Mouse (Mus musculus) liver, embryonic 16.5 days (tissue): ENCODE data around the gene Ppp1r8. TPM values are rescaled to one million over a fixed set of nuclear protein-coding genes. Genes with fewer than 3 reads are reported as not detected.

ENCODE experiments used
- ATAC-seq: fragments of 200-750 bp; cut with Nextera tagmentation; 2 replicates; pipeline ENCODE4 v1.8.0; 2017; ENCODE audit warnings: low read depth, mild to moderate bottlenecking, moderate number of reproducible peaks, moderate library complexity
- H3K27ac ChIP-seq: fragments of 300-500 bp; sonication (generic); 2 replicates; pipeline ENCODE4 v1.5.1; 2014; ENCODE audit warnings: mild to moderate bottlenecking, low read length
- H3K27me3 ChIP-seq: fragments of 300-500 bp; sonication (generic); 2 replicates; pipeline ENCODE4 v1.6.1; 2014; ENCODE audit warnings: low read depth, low read length, mixed read lengths; ENCODE audit not compliant: control insufficient read depth, insufficient read depth
- H3K36me3 ChIP-seq: fragments of 300-500 bp; sonication (generic); 2 replicates; pipeline ENCODE4 v1.6.1; 2014; ENCODE audit warnings: mild to moderate bottlenecking; ENCODE audit not compliant: control insufficient read depth, insufficient read depth
- H3K4me1 ChIP-seq: fragments of 300-500 bp; sonication (generic); 2 replicates; pipeline ENCODE4 v1.6.1; 2014; ENCODE audit warnings: low read depth, low read length, mixed read lengths; ENCODE audit not compliant: control insufficient read depth
- H3K4me2 ChIP-seq: fragments of 300-500 bp; sonication (generic); 2 replicates; pipeline ENCODE4 v1.6.1; 2014; ENCODE audit warnings: low read depth, low read length, mixed read lengths
- H3K4me3 ChIP-seq: fragments of 300-500 bp; sonication (generic); 2 replicates; pipeline ENCODE4 v1.5.1; 2014; ENCODE audit warnings: low read depth, mild to moderate bottlenecking, low read length
- H3K9ac ChIP-seq: fragments of 300-500 bp; sonication (generic); 2 replicates; pipeline ENCODE4 v1.6.1; 2014; ENCODE audit warnings: low read depth, low read length
- H3K9me3 ChIP-seq: fragments of 300-500 bp; sonication (generic); replicated peaks from 2 replicates; pipeline ENCODE4 v1.6.1; 2016; ENCODE audit warnings: low read length; ENCODE audit not compliant: control insufficient read depth
- WGBS: fragments of 180-500 bp; shearing (Covaris S2); extraction: QIAGEN DNeasy Blood & Tissue Kit; methylation state at CpG from one replicate; pipeline ENCODE4 v1.1.7; 2014; ENCODE audit not compliant: insufficient replicate concordance; 5-methylcytosine and 5-hydroxymethylcytosine counted together
- polyA plus RNA-seq: library from polyadenylated mRNA; unstranded; fragments of >200 nt; fragmentation: Nextera tagmentation; extraction: Ambion mirVana; gene quantifications from 2 replicates; pipeline ENCODE4 v1.2.1, GENCODE M21; 2015

Gene Ppp1r8
- polyA plus RNA-seq, 1 experiment from 2014 or later, result 21.6 TPM

- H3K27me3 ChIP-seq, result no peaks in the 10 kb centered on the region
- no peaks in the 10 kb centered on the region for H3K4me1 ChIP-seq
- 47% methylated on average over 7 of the region's 7 CpGs for WGBS
- H3K4me2 ChIP-seq, result no peak overlapping the region; the same call in 1 of the 2 replicates
- no peak overlapping the region for H3K9ac ChIP-seq
- H3K36me3 ChIP-seq, result no peaks in the 10 kb centered on the region
- no peak for ATAC-seq
- no peak overlapping the region for H3K4me3 ChIP-seq
- peak overlapping the region; percentile 70 for H3K27ac ChIP-seq
- peaks cover 2% of the 10 kb centered on the region for H3K9me3 ChIP-seq
These were observed 26.6 kb downstream of the Ppp1r8 start for GRCm38 (mm10) chr4:132816404-132816803.

- WGBS, result 50% methylated on average over 5 of the region's 5 CpGs
- peaks cover 4% of the 10 kb centered on the region for H3K9me3 ChIP-seq
- H3K9ac ChIP-seq, result no peak overlapping the region
- no peaks in the 10 kb centered on the region for H3K4me1 ChIP-seq
- no peak overlapping the region for H3K27ac ChIP-seq
- H3K27me3 ChIP-seq, result no peaks in the 10 kb centered on the region
- H3K4me2 ChIP-seq, result no peak overlapping the region
- no peak overlapping the region for H3K4me3 ChIP-seq
- no peak for ATAC-seq
- H3K36me3 ChIP-seq, result no peaks in the 10 kb centered on the region
These were observed 33.3 kb downstream of the Ppp1r8 start for GRCm38 (mm10) chr4:132809621-132810020.

DNA sequence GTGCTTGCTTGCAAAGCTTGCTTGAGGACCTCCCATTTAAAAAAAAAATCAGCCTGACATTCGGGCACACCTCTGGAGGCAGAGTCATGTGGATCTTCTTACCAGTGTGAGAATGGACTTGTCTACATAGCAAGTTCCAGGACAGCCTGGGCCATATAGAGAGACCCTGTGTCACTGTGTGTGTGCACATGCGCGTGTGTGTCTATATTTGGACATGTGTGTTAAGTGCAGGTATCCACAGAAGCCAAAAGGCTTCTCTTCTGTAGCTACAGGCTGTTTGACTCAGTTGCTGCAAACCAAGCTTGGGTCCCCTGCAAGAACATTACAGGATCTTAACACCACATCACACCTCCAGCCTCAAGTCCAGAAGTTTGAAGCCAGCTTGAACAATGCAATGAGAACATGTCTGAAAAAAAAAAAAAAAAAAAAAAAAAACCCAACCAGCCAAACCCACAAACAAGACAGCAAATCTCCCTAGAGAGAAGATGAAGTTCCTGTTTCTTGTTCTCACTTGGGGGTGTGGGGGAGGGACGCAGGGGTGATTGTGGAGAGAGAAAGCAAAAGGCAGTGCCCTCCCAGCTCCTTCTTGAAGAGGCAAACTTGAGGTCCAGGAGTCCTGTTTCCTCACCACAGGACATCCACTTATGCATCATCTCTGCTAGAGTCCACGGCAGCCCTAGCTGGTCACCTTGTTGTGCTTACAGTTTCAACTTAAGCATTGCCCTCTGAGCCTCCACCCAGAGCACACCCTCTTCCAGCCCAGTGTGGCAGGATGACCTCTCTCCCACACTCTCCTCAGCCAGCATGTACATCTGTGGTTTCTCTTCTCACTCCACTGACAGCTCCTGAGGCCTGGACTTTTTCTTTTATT lies 35.0 kb downstream of the Ppp1r8 start:
- Histone ChIP-seq H3K4me2 (no peak overlapping the region), H3K27ac (peak overlapping the region; percentile 49; the same call in 1 of the 2 replicates), H3K9ac (no peak overlapping the region), H3K4me3 (no peak overlapping the region), H3K9me3 (peaks cover 4% of the 10 kb centered on the region), H3K27me3 (no peaks in the 10 kb centered on the region), H3K4me1 (no peaks in the 10 kb centered on the region; the same call in 1 of the 2 replicates), H3K36me3 (no peaks in the 10 kb centered on the region)
- ATAC-seq, result no peak
- 25% methylated on average over 5 of the region's 5 CpGs for WGBS

DNA sequence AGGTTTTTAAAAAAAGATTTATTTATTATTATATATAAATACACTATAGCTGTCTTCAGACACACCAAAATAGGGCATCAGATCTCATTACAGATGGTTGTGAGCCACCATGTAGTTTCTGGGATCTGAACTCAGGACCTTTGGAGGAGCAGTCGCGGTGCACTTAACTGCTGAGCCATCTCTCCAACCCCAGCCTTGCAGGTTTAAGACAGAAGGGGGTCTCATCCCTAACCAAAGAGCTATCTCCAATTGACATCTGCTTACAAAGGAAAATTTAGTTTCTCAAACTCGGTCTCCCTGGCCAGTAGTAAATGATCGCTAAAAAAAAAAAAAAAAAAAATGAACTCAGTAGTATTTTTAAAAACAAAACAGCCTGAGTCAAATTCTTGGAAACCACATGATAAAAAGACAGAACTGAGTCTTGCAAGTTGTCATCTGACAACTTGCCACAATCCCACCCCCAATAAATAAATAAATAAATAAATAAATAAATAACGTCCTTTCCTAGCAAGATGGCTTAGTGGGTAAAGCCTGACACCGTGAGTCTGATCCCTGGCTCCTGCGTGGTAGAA lies 36.3 kb downstream of the Ppp1r8 start:
- Histone ChIP-seq H3K27ac (no peak overlapping the region), H3K9ac (no peak overlapping the region), H3K4me2 (no peak overlapping the region), H3K4me1 (peaks cover 8% of the 10 kb centered on the region), H3K27me3 (no peaks in the 10 kb centered on the region), H3K4me3 (no peak overlapping the region), H3K9me3 (peaks cover 4% of the 10 kb centered on the region), H3K36me3 (no peaks in the 10 kb centered on the region)
- 70% methylated on average over 7 of the region's 7 CpGs for WGBS
- no peak for ATAC-seq

DNA sequence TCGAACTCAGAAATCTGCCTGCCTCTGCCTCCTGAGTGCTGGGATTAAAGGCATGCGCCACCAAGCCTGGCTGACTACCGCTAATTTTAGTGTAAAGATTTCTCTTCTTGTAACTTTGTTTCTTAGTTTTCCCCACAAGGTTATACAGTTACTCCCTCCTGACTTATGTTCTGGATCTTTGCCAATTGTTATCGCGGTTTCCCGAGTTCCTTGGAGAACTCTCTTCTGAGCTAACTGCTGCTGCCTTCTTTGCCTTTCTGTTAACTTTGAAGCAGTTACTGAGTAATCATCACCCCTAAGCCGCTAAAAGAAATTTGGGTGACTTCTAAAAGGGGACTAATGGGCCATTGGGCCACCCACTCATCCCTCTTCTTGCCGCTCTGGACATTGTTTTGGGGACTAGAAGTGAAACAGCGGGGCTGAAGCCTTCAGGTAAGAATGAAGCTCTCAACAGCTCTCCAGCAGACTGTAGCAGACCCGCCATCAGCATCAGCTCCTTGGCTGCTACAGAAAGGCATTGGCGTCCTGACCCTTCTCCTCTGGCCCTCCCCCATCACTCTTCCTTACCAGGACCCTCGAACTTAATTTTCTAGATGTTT lies 37.3 kb downstream of the Ppp1r8 start:
- H3K4me2 ChIP-seq, result no peak overlapping the region
- no peaks in the 10 kb centered on the region for H3K9me3 ChIP-seq
- H3K27me3 ChIP-seq, result no peaks in the 10 kb centered on the region
- no peak overlapping the region for H3K4me3 ChIP-seq
- 71% methylated on average over 12 of the region's 12 CpGs for whole genome bisulfite sequencing
- peaks cover 13% of the 10 kb centered on the region for H3K4me1 ChIP-seq
- H3K27ac ChIP-seq, result no peak overlapping the region
- no peak for ATAC-seq
- no peaks in the 10 kb centered on the region for H3K36me3 ChIP-seq
- no peak overlapping the region for H3K9ac ChIP-seq

DNA sequence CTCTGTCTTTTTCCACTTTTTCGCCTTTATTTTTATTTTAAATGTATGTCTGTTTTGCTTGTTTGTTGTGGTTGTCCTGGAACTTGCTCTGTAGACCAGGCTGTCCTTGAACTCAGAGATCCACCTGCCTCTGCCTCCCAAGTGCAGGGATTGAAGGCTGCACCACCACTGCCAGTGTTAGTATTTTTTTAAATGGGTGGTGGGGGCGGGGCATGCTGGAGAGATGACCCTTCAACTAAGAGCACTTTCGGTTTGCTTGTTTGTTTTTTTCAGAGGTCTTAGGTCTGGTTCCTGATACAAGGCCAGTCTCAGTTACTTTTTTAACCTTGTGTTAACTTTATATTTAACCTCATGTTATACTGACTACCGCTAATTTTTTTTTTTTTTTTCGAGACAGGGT lies 37.8 kb downstream of the Ppp1r8 start:
- H3K4me1 ChIP-seq, result peaks cover 13% of the 10 kb centered on the region
- no peak overlapping the region for H3K4me3 ChIP-seq
- no peak overlapping the region for H3K4me2 ChIP-seq
- no peaks in the 10 kb centered on the region for H3K27me3 ChIP-seq
- WGBS, result 56% methylated on average over 5 of the region's 5 CpGs
- no peak overlapping the region for H3K9ac ChIP-seq
- no peaks in the 10 kb centered on the region for H3K36me3 ChIP-seq
- no peak for ATAC-seq
- no peaks in the 10 kb centered on the region for H3K9me3 ChIP-seq
- 0 out of 2 replicates have a peak overlapping the region, but pooled peaks have one; percentile 18 for H3K27ac ChIP-seq

- WGBS, result 36% methylated on average over 6 of the region's 6 CpGs
- Histone ChIP-seq H3K4me1 (peaks cover 13% of the 10 kb centered on the region), H3K4me2 (no peak overlapping the region), H3K36me3 (no peaks in the 10 kb centered on the region), H3K4me3 (no peak overlapping the region), H3K27ac (no peak overlapping the region), H3K9me3 (no peaks in the 10 kb centered on the region), H3K27me3 (no peaks in the 10 kb centered on the region), H3K9ac (no peak overlapping the region)
- ATAC-seq, result no peak; the same call in 1 of the 2 replicates
These were observed 38.6 kb downstream of the Ppp1r8 start for GRCm38 (mm10) chr4:132804331-132804730.

DNA sequence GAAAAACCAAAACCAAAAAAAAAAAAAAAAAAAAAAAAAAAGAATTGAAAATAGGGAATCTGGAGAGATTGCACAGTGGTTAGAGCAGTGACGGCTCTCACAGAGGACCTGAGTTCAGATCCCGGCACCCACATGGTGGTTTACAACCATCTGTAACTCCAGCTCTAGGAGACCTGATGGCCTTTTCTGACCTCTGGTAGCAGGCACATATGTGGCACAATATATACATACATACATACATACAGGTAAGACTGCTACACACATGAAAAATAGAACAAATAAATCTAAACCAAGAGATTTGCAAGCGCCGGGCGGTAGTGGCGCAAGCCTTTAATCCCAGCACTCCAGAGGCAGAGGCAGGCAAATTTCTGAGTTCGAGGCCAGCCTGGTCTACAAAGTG lies 39.1 kb downstream of the Ppp1r8 start:
- no peak for ATAC-seq
- H3K4me2 ChIP-seq, result no peak overlapping the region
- H3K4me3 ChIP-seq, result no peak overlapping the region
- H3K36me3 ChIP-seq, result no peaks in the 10 kb centered on the region
- no peak overlapping the region for H3K9ac ChIP-seq
- peaks cover 13% of the 10 kb centered on the region for H3K4me1 ChIP-seq
- H3K27me3 ChIP-seq, result no peaks in the 10 kb centered on the region
- no peak overlapping the region for H3K27ac ChIP-seq
- 86% methylated on average over 7 of the region's 7 CpGs for WGBS
- H3K9me3 ChIP-seq, result no peaks in the 10 kb centered on the region

DNA sequence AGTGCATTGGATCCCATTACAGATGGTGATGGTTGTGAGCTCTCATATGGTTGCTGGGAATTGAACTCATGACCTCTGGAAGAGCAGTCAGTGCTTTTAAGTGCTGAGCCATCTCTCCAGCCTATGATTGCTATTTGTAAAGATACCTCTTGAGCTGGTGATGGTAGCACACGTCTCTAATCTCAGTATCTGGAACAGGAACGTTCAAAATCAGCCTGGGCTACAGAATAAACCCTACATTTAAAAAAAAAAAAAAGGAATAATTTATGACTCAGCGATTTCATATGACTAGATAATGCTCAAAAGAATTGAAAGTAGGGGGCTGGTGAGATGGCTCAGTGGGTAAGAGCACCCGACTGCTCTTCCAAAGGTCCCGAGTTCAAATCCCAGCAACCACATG lies 39.8 kb downstream of the Ppp1r8 start:
- Histone ChIP-seq H3K4me3 (no peak overlapping the region), H3K4me1 (peaks cover 13% of the 10 kb centered on the region), H3K9ac (no peak overlapping the region), H3K27ac (no peak overlapping the region), H3K9me3 (no peaks in the 10 kb centered on the region), H3K27me3 (no peaks in the 10 kb centered on the region), H3K36me3 (no peaks in the 10 kb centered on the region), H3K4me2 (no peak overlapping the region)
- ATAC-seq, result no peak
- 55% methylated on average over 5 of the region's 5 CpGs for WGBS
